Mouse (Mus musculus): ENCODE measurements around the gene Lcp2. TPM values are rescaled to one million over a fixed set of nuclear protein-coding genes. Genes with fewer than 3 reads are reported as not detected.

Lcp2 gene
- polyA plus RNA-seq (2012; rRNA removed), result 1.6 and 1.9 TPM in 2 replicates

GRCm38 (mm10) chr11:34046767-34047541 is at the start of gene Lcp2:
TSS of gene Lcp2 (plus strand) at chr11:34046920.

GRCm38 (mm10) chr11:34098422-34098821 is 51.7 kb downstream of the Lcp2 start, which contains the start of gene 4930469K13Rik:
TSS of gene 4930469K13Rik (minus strand) at chr11:34098554.

Other genes starting within 250 kb of the Lcp2 start
- 7.4 and 8.3 TPM in 2 replicates for gene Kcnmb1, start 83.9 kb upstream of the Lcp2 start, polyA plus RNA-seq (2012; rRNA removed)
- gene Kcnip1, start 53.8 kb upstream of the Lcp2 start, polyA plus RNA-seq (2012; rRNA removed), result 0.59 and 0.71 TPM in 2 replicates
- gene 4930469K13Rik, start 51.6 kb downstream of the Lcp2 start, polyA plus RNA-seq (2012; rRNA removed), result not detected in 2 replicates
- gene Foxi1, start 161.2 kb downstream of the Lcp2 start, polyA plus RNA-seq (2012; rRNA removed), result not detected in 2 replicates

All from ovary, adult 2 months (tissue).